Mouse (Mus musculus): ENCODE results near the gene Ranbp3l.
"Not testable (repeated sequence)": the region's sequence is repeated elsewhere in the genome, so short reads cannot be mapped to it uniquely, and the experiment has no call there.

Ranbp3l gene

GRCm38 (mm10) chr15:8967573-8968228 is at the start of gene Ranbp3l:
Gene Ranbp3l, plus strand, starts transcription at chr15:8967949.
- no peak for DNase-seq (ENCODE audit: inconsistent age in 2 of 2, low spot score in 1 of 2)

- no peak for DNase-seq (ENCODE audit: inconsistent age in 2 of 2, low spot score in 1 of 2)
Observed at GRCm38 (mm10) chr15:8930061-8930460, 37.7 kb upstream of the Ranbp3l start.

- DNase-seq (ENCODE audit: inconsistent age in 2 of 2, low spot score in 1 of 2), result no peak
Observed at GRCm38 (mm10) chr15:8936911-8937310, 30.8 kb upstream of the Ranbp3l start.

- no peak for DNase-seq (ENCODE audit: inconsistent age in 2 of 2, low spot score in 1 of 2)
Observed at GRCm38 (mm10) chr15:8940861-8941260, 26.9 kb upstream of the Ranbp3l start.

GRCm38 (mm10) chr15:8950856-8951255 is 16.9 kb upstream of the Ranbp3l start:
- no peak for DNase-seq (ENCODE audit: inconsistent age in 2 of 2, low spot score in 1 of 2)

GRCm38 (mm10) chr15:8963323-8963722 is 4.4 kb upstream of the Ranbp3l start:
- DNase-seq (ENCODE audit: inconsistent age in 2 of 2, low spot score in 1 of 2), result peak; percentile 29 to 75

GRCm38 (mm10) chr15:8968229-8968595 is 463 bp downstream of the Ranbp3l start:
- DNase-seq (ENCODE audit: inconsistent age in 2 of 2, low spot score in 1 of 2), result no peak

GRCm38 (mm10) chr15:8969061-8969635 is 1.4 kb downstream of the Ranbp3l start:
- DNase-seq (ENCODE audit: inconsistent age in 2 of 2, low spot score in 1 of 2), result no peak

GRCm38 (mm10) chr15:8991211-8991610 is 23.5 kb downstream of the Ranbp3l start:
- DNase-seq (ENCODE audit: inconsistent age in 2 of 2, low spot score in 1 of 2), result no peak

GRCm38 (mm10) chr15:8991859-8992838 is 24.4 kb downstream of the Ranbp3l start:
- no peak for DNase-seq (ENCODE audit: inconsistent age in 2 of 2, low spot score in 1 of 2)

- DNase-seq (ENCODE audit: inconsistent age in 2 of 2, low spot score in 1 of 2), result peak; percentile 65 to 77
Observed at GRCm38 (mm10) chr15:8994608-8995277, 27.0 kb downstream of the Ranbp3l start.

GRCm38 (mm10) chr15:8995490-8995889 is 27.7 kb downstream of the Ranbp3l start:
- no peak for DNase-seq (ENCODE audit: inconsistent age in 2 of 2, low spot score in 1 of 2)

GRCm38 (mm10) chr15:9002762-9003161 is 35.0 kb downstream of the Ranbp3l start:
- no peak for DNase-seq (ENCODE audit: inconsistent age in 2 of 2, low spot score in 1 of 2)

- no peak for DNase-seq (ENCODE audit: inconsistent age in 2 of 2, low spot score in 1 of 2)
Observed at GRCm38 (mm10) chr15:9009196-9009595, 41.4 kb downstream of the Ranbp3l start.

- DNase-seq (ENCODE audit: inconsistent age in 2 of 2, low spot score in 1 of 2), result no peak
Observed at GRCm38 (mm10) chr15:9014541-9014940, 46.8 kb downstream of the Ranbp3l start.

GRCm38 (mm10) chr15:9015496-9015895 is 47.7 kb downstream of the Ranbp3l start:
- not testable (repeated sequence) for DNase-seq (ENCODE audit: inconsistent age in 2 of 2, low spot score in 1 of 2)

GRCm38 (mm10) chr15:9055704-9056103 is 88.0 kb downstream of the Ranbp3l start:
- DNase-seq (ENCODE audit: inconsistent age in 2 of 2, low spot score in 1 of 2), result no peak

GRCm38 (mm10) chr15:9059856-9060255 is 92.1 kb downstream of the Ranbp3l start:
- no peak for DNase-seq (ENCODE audit: inconsistent age in 2 of 2, low spot score in 1 of 2)

GRCm38 (mm10) chr15:9061150-9061882 is 93.6 kb downstream of the Ranbp3l start:
- no peak for DNase-seq (ENCODE audit: inconsistent age in 2 of 2, low spot score in 1 of 2)

- DNase-seq (ENCODE audit: inconsistent age in 2 of 2, low spot score in 1 of 2), result no peak
Observed at GRCm38 (mm10) chr15:9068881-9069280, 101.1 kb downstream of the Ranbp3l start.

Data from adrenal gland, adult (tissue).